Mouse (Mus musculus): ENCODE results near the gene Cd200r3. TPM values are rescaled to one million over a fixed set of nuclear protein-coding genes. Genes with fewer than 3 reads are reported as not detected.

The Cd200r3 gene
- total RNA-seq, 2 experiments from 2014 or later, result 47.3 to 47.9 TPM

DNA sequence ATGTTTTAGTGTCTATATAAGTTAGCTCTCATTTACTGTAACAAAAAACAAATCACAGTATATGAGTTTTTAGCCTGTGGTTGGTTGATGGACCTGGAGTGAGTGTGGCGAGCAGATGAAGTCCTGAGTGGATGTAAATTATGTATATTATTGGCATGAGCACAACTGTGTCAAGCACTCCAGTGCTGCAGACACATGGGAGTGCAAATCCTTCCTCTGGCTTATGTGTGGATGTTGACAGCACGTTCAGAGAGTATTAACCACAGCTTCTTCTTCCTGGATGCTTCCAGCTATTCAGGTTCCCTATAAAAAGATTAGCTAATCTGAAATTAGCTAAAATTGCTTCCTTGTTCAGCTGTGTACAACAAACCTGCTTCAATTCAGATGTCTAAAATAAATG, 42.6 kb downstream of the Cd200r3 start:
- ATAC-seq (ENCODE audit: poor library complexity, severe bottlenecking), result peak; percentile 38

DNA sequence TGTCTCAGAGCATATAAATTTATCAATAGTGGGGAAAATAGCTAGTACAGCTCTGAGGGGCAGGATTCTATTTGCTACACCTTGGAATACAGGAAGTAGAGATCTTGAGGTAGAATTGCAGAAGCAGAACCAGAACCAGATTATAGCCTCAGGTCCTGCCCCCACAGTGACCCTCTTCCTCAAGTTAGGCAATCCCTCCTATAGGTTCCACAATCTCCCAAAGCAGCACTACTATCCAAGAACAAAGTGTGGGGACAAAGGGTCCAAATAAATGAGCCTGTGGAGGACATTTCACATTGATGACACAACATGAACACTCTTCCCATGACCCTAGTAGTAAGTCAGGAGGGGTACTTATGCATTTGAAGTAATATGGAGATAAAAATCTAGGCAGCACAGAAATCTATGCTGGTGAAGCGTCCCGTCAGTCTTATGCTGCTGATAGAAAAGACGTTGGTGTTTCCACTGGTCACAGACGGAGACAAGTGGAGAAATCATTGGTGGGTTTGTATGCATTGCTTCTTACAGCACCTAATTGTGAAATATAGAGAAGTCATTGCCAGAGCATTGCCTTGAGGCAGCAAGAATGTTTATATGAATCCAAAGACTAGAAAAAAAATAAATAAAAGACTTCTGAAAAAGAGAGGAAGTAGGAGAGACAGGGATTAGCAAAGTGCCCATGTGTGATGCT, 45.3 kb downstream of the Cd200r3 start:
- ATAC-seq (ENCODE audit: poor library complexity, severe bottlenecking), result peak; percentile 75

DNA sequence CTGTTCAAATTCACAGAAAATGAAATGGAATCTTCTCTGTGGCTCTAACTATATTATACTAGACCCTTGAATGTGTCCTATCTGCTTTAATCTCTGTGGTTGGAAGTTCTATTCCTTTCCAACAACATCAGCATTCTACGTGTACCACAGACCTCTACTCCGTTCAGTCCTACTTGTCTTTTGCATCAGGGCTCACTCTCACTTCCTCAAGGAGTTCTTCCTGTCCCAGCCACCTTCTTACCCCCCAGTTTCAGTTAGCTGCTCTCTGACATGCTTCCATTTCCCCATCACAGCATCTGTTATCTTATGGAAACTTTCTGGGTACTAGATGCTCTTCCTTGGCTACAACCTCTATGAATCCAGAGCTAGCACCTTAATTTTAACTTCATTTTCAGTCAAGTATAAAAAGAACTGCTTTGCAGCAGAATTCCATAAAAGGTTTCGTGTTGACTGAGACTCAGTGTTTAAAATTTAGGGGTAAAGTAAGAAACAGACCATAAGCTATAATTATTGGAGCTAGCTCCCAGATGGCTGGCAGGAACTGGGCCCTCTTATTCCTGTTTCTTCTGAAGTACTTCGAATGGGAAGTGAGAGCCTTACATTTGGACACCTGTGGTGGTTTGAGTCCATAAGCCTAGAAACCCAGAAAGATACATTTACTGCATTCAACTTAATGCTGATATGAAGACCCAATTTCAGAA, 50.0 kb downstream of the Cd200r3 start:
- ATAC-seq (ENCODE audit: poor library complexity, severe bottlenecking), result peak; percentile 61

DNA sequence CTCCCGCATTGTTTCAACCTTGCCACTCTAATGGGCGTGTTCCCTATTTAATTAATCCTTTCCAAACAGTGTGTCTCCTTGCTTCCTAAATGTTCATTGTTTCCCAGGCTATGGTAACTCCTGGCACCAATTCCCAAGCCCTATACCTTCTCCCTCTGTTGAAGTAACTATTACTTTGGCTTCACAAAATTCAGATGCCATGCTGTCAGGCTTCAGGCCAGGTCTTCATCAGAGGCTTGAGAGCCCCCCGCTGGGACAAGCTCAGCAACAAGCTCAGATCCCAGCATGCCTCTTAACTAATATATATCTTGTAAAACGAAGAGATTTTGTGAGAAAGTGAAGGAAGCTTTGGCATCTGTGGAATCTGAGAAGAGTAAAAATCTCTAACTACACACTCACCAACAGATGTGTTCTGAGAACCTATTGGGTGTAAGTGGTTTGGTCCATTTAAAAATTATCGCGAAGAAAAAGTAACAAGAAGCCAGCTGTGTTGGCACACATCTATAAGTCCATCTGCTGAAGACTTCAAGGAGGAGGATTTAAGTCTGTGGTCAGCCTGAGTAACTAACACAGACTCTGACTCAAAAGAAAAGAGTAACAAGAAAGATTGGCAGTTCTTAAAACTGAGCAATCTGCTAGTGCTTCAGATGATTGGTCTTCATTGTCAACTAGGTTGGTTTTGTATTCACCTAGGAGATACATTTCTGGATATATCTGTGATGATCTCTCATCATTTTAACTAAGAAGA, 50.9 kb downstream of the Cd200r3 start:
- no peak for ATAC-seq (ENCODE audit: poor library complexity, severe bottlenecking)

DNA sequence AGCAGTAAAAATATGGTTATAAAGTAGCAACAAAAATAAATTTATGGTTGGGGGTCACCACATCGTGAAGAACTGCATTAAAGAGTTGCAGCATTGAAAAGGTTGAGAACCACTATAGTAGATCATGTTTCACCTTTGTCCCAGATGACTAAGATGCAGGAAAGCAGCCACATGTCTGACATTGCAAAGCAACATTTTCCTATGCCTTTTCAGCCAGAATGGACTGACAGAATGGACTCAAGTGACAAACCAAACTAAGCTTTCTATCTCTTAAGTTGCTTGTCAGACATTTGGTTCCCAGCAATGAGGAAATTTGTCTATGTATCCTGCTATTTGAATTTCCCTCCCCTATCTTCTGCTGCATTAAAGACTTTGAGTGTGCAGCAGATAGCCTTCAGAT, 51.6 kb downstream of the Cd200r3 start:
- no peak for ATAC-seq (ENCODE audit: poor library complexity, severe bottlenecking)

DNA sequence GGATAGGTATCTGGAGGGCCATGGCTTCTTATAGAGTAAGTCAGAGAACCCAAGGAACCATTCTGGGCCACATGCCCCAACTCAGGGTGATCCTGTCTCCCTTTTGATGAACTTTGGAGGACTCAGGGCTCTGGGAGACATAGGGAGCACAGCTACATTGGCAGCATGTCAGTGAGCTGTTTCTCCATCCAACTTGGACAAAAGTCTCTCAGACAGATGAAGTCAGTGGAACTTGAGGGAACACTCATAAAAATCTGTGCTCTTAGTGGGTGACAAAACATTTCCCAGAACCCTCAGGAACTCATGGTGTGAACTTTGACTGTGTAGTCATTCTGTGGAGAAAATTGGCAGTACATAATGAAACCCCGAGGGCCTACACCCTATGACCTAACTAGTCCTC, 53.2 kb downstream of the Cd200r3 start:
- ATAC-seq (ENCODE audit: poor library complexity, severe bottlenecking), result no peak

DNA sequence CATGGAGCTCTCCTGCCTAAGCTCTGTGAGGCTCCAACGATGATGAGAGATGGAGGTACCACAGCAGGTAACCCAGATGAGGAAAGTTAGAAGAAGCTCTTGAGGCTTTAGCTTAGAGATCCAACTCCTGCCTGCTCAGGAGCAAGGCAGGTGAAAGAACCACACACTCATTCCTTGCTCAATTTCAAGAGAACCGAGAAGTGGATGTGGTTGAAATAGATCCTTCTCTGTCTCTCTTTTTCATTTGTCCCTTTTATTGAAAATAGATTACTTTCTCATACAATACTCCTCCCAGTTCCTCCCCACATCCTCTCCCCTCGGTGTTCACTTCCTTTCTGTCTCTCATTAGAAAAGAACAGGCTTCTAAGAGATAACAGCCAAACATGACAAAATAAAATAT, 56.1 kb downstream of the Cd200r3 start:
- peak; percentile 15; the same call in 1 of the 2 replicates for ATAC-seq (ENCODE audit: poor library complexity, severe bottlenecking)

DNA sequence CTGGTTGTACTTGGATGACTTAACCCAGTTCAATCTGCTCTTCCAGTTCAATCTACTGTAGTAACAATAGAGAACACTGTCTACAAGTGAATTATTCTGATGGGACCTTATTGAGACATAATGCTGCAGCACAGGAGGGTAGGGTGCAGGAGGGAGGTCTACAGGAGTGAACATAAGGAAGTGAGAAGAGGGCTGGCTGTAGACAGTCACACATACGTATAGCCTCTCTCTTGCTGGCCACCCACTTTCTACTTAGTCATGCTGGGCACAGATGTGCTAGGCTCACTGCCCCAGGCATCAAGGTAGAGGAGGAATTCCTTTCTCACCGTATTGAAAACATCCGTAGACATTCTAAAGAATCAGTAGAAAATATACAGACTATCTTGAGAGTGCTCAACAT, 61.0 kb downstream of the Cd200r3 start:
- ATAC-seq (ENCODE audit: poor library complexity, severe bottlenecking), result peak; percentile 75

DNA sequence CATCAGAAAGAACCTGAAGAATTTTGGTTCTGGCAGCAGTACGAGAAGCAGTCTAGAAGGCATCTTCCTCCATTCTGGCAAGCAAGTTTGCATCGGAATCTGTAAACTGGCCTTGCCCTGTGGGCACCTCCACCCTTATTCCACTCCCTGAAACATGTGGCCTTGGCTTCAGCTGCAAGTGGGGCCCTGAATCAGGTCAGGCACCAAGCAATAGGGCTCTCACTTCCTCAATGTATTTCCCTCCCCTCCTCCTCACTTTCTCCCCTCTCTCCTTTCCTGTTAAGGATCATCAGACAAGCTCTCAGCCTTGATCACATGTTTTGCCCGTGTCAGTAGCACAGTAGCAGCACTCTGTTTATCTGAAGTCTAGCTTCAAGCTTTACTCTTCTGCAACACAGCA, 61.8 kb downstream of the Cd200r3 start:
- ATAC-seq (ENCODE audit: poor library complexity, severe bottlenecking), result peak; percentile 72

DNA sequence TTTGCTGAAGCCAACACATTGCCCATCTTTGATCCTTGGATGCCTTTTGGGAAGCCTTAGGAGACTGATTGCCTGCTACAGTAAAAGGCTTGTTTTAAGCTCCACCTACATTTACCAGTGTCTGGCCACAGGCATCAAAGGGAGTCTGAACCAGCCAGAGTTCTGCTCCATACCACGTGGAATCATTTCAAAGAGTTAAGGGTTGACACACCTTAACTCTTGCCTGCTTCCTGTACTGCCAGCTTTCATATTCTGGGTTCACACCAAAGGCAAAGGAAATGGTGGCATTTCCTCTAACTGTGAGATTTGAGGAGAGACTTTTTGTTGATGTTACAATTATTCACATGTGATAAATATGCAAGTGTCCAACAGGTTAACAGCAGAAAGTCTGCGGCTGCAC, 63.5 kb downstream of the Cd200r3 start:
- ATAC-seq (ENCODE audit: poor library complexity, severe bottlenecking), result peak; percentile 47; the same call in 1 of the 2 replicates

DNA sequence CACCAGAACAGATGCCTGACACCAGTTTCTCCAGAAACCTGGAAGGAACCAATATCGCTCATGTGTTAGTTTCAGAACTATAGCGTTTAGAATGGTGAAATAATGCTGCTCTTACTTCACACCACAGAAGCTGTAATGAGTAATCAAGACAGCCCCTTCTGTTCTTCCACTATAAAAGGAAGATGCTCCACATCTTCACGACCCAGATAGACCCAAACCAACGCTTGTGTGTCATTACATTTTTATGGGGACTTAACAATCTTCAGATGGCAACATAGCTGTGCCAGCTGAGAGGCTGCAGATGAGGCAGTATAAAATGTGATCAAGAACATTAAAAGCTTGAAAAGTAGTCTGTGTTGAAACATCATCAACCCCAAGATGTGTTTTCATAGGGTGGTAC, 64.3 kb downstream of the Cd200r3 start:
- peak; percentile 29; the same call in 1 of the 2 replicates for ATAC-seq (ENCODE audit: poor library complexity, severe bottlenecking)

DNA sequence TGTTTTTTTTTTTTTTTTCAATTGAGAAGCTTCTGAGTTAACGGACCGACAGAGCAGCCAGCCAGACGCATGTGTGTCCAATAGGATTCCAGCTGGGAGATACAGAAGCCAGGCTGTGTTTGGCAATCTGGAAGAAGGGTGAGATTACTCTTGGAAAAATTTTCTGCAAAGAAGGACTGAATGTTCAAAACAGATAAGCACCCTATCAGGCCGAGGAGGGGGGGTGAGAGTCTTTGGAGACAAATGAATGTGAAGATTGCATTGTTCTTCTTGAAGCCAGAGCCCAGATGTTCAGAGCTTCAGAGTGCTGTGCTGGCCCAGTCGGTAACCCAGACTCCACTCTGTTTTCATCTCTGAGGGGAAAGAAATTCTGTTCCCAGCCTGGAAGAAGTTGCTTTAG, 66.2 kb downstream of the Cd200r3 start:
- ATAC-seq (ENCODE audit: poor library complexity, severe bottlenecking), result no peak

DNA sequence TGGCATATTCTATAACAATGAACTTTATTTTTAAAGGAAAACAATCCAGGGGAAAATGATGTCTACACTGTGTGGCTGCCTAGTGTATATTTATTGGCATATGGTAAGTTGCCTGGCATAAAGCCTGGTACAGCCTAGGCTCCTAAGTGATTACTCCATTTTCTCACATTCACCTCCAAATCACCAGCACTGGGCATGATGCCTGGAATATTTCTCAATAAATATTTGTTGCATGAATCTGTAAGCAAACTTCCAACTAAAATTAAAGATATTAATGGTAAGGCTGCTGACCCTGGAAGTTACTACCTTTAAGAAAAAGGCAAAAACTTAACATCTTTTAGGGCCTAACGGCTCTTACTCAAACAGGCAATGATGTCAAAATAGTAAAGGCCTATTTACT, 72.1 kb downstream of the Cd200r3 start:
- no peak for ATAC-seq (ENCODE audit: poor library complexity, severe bottlenecking)

DNA sequence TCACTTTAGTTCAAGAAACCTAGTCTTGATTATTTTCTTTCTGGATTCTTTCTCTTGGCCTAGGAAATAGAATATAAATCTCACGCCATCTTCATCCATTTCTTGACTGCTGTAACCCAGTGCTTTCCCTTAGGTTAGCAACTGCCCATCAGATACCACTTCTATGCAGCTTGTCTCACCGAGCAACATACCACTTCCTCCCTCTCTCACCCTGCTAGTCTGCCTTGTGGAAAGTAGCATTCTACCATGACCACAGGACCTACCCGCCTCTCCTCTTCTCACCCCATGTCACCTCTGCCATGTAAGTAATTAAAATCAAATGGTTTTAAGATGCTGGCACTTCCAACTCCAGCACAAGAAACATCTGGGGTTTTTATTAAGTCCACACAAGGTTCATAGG, 73.0 kb downstream of the Cd200r3 start:
- peak; percentile 68 for ATAC-seq (ENCODE audit: poor library complexity, severe bottlenecking)

DNA sequence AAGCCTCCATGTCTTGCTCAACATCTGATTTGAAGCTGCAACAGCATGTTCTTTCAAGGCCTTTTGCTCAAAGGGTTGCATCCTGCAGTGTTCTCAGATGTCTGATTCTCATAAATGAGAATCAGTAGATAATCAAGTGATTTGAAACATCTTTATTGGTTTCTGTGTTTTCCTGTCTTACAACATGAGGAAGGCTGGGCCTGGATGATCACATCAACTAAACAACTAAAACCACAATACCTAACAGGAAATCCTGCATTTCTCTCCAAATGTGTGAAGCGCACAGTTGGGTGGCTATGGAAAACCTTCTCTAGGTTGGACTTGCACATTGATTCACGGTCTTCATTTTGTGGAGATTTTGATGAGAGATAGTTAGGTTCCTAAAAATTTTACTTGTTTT, 75.4 kb downstream of the Cd200r3 start:
- ATAC-seq (ENCODE audit: poor library complexity, severe bottlenecking), result peak; percentile 57

DNA sequence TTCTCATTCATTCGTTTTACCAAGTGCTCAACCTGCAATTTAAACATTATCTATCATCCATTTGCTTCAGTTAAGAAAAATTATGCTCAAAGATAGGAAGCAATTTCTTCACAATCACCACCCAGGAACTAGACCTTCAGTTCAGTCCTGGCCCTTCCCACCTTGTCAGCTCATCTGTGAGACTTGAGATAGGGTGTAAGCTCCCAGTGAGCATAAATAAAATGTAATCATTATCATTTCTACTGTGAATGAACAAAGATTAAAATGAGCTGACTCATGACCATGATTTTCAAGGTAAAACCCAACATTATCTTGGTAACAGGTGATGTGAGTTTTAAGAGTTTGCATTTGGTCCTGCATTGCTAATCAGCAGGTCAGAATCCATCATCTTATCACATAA, 76.6 kb downstream of the Cd200r3 start:
- ATAC-seq (ENCODE audit: poor library complexity, severe bottlenecking), result no peak

DNA sequence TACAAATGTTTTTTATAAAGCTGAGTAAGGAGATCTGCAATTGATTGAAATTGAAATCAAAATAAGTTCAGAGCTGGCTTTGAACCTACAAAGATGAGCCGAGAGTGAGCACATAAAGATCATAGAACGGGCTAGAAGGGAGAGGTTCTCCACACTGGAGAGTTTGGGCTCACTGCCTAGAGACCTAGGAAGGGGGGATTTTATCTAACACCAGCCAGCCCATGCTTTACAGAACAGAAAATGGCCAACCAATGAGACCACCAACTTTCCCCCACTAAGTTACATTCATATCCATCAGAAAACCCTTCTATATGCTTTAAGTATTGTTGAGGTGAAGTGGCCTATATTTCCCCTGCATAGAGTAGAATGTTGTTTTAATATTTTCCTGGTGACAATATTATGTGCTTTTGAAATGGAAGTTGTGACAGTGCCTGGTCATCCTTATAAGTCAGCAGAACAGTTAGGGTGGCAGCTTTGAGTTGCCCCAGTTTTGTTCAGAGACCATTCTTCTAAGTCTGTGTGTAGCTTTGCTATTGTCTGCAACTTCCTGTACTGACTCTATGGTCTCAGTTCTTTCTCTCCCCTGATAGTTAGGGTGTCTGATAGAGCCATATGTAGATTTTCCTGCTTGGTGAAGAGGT, 77.3 kb downstream of the Cd200r3 start:
- ATAC-seq (ENCODE audit: poor library complexity, severe bottlenecking), result no peak

DNA sequence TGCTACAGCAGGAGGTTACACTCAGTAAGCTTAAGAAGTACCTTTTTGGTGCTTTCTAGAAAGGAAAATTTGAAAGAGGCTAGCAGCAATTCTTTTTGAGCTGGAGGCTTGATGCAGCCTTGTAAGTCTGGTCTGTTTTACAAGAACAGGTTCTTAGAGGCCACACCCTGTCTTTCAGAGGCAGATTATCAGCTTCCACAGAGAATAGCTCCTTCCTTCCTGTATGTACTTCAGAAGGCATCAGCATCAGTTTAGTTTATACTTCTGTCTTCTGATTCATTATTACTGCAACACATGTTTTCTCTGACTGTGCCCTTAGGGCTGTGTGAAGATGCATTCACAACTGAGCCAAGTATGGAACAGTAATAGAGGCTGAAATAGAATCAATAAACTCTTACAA, 78.0 kb downstream of the Cd200r3 start:
- ATAC-seq (ENCODE audit: poor library complexity, severe bottlenecking), result no peak

DNA sequence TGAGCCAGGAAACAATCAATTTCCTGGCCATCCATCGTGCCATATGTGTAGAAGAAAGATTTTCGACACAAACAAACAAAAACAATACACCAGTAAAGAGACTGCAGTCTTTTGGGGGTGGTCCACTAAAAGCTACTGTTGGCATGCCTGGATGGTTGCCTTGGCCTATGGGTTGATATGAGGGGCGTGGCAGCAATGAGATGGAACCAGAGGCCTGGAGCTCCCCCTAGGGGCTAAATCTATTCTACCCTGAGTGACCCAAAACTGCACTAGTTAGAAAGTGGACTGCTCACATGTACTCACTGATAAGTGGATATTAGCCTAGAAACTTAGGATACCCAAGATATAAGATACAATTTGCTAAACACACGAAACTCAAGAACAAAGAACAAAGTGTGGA, 80.4 kb downstream of the Cd200r3 start:
- peak; percentile 76 for ATAC-seq (ENCODE audit: poor library complexity, severe bottlenecking)

DNA sequence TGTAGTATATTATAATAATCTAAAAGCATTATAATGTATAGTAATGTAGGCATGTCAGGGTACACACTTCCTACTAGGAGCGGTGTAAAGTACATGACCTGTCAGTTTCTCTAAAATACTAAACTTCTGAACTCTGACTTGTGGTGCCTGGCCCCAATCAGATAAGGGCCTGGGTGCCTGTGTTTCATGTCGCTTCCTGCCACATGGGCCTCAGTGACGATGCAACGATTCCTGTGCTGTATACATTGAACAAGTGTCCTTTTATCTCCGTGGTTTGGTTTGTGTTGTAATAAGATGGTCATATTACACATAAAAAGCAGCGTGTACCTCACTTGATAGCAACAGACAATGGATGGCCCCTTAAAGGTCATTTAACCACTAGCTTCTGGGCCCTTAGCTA, 81.8 kb downstream of the Cd200r3 start:
- ATAC-seq (ENCODE audit: poor library complexity, severe bottlenecking), result peak; percentile 81

DNA sequence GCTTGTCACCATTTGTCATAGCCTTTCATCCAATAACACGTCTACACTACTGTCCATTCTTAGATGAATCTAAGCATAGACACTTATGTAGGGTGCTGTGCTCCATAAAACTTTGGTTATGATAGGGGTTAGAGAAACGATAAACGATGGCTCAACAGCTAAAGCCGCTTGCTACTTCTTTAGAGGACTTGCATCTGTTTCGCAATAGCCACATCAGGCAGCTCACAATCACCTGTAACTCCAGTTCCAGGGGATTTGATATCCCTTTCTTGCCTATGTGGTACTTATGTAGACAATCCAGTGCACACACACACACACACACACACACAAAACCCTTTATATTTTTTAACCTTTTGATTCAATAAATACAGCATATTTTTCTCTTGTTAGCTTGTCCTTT, 85.6 kb downstream of the Cd200r3 start:
- no peak for ATAC-seq (ENCODE audit: poor library complexity, severe bottlenecking)
